33 mouse cellular contexts compared by ENCODE assay signal in the genomic region with DNA sequence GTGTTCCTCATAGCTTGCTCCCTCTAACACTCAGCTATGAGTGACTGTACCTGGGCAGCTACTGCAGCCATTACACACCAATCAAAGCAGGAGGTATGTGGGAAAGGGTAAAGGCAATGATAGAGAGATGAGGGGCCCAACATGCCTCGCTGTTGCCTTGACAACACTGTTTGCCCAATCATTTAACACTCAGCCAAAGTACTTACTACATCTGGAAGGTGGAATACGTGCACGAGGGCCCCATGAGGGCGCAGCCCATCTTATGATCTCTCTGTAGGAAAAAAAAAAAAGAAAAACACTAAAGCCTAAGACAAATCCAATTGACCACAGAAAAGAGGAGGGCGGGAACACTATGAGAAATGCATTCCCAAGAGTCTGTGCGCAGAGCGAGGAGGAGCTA. TPM values are rescaled to one million over a fixed set of nuclear protein-coding genes. Genes with fewer than 3 reads are reported as not detected.
DNase-seq lines count a peak whose midpoint lies in the region; ATAC-seq and TF ChIP-seq lines count a peak whose summit lies in the region.
"Had no signal": no experiment of that assay in that cellular context is flagged by ENCODE, and none has a peak within 500 bp of the region (broad histone marks: within the 10 kb centered on the region; RNA-seq: fewer than 3 reads in every experiment).

No protein-coding gene starts in this region.

- TF ChIP-seq EP300 in lung, postnatal 0 days (IDR thresholded peaks at IDR 0.05), result no peak

- no peaks in the 10 kb centered on the region for H3K9me3 ChIP-seq in lung, embryonic 14.5 days (ENCODE audit: low read depth, low read length)
- no peaks in the 10 kb centered on the region for H3K9me3 ChIP-seq in lung, postnatal 0 days (ENCODE audit: low read length)
- H3K9me3 ChIP-seq in intestine, embryonic 14.5 days (ENCODE audit: control insufficient read depth, low read length), result no peaks in the 10 kb centered on the region
- H3K9me3 ChIP-seq in intestine, postnatal 0 days (ENCODE audit: control insufficient read depth), result no peaks in the 10 kb centered on the region
- no peaks in the 10 kb centered on the region for H3K9me3 ChIP-seq in forebrain, embryonic 12.5 days
- H3K9me3 ChIP-seq: embryonic facial prominence, embryonic 10.5 days; embryonic facial prominence, embryonic 13.5 days; forebrain, embryonic 10.5 days; hindbrain, embryonic 10.5 days had no signal

- no peaks in the 10 kb centered on the region for H3K36me3 ChIP-seq in lung, embryonic 14.5 days (ENCODE audit: insufficient read depth)
- H3K36me3 ChIP-seq in lung, postnatal 0 days (ENCODE audit: insufficient read depth, low read length), result no peaks in the 10 kb centered on the region
- no peaks in the 10 kb centered on the region; the same call in 1 of the 2 replicates for H3K36me3 ChIP-seq in intestine, embryonic 14.5 days (ENCODE audit: control insufficient read depth, insufficient read depth, low read length)
- H3K36me3 ChIP-seq in intestine, postnatal 0 days (ENCODE audit: control insufficient read depth, insufficient read depth), result peaks cover 25% of the 10 kb centered on the region
- no peaks in the 10 kb centered on the region for H3K36me3 ChIP-seq in forebrain, embryonic 12.5 days (replicated peaks)
- H3K36me3 ChIP-seq: embryonic facial prominence, embryonic 10.5 days; embryonic facial prominence, embryonic 13.5 days; forebrain, embryonic 10.5 days; hindbrain, embryonic 10.5 days; hindbrain, embryonic 13.5 days had no signal

- H3K9ac ChIP-seq in lung, embryonic 14.5 days, result no peak overlapping the region
- H3K9ac ChIP-seq in lung, postnatal 0 days (replicated peaks; ENCODE audit: low read depth), result no peak overlapping the region
- no peak overlapping the region for H3K9ac ChIP-seq in intestine, embryonic 14.5 days (ENCODE audit: low read length)
- H3K9ac ChIP-seq in intestine, postnatal 0 days (ENCODE audit: low read depth, low read length), result no peak overlapping the region
- no peak overlapping the region for H3K9ac ChIP-seq in forebrain, embryonic 12.5 days
- H3K9ac ChIP-seq: embryonic facial prominence, embryonic 13.5 days; forebrain, postnatal 0 days; hindbrain, embryonic 13.5 days had no signal

- no peak overlapping the region for H3K4me2 ChIP-seq in lung, embryonic 14.5 days
- H3K4me2 ChIP-seq in lung, postnatal 0 days (replicated peaks; ENCODE audit: low read depth, low read length), result no peak overlapping the region
- no peak overlapping the region for H3K4me2 ChIP-seq in intestine, embryonic 14.5 days (ENCODE audit: low read length)
- no peak overlapping the region for H3K4me2 ChIP-seq in intestine, postnatal 0 days (replicated peaks; ENCODE audit: low read depth)
- H3K4me2 ChIP-seq in forebrain, embryonic 12.5 days, result no peak overlapping the region
- H3K4me2 ChIP-seq: embryonic facial prominence, embryonic 13.5 days; heart, embryonic 11.5 days; hindbrain, embryonic 13.5 days had no signal

- peak; percentile 45; the same call in 1 of the 2 replicates for ATAC-seq in lung, embryonic 14.5 days (ENCODE audit: insufficient read depth)
- peak; percentile 41; the same call in 1 of the 2 replicates for ATAC-seq in lung, postnatal 0 days
- peak; percentile 54 for ATAC-seq in intestine, embryonic 14.5 days (replicated peaks; ENCODE audit: low FRiP score, low TSS enrichment, low read depth)
- peak; percentile 94 for ATAC-seq in intestine, postnatal 0 days
- no peak for ATAC-seq in forebrain, embryonic 12.5 days (ENCODE audit: low FRiP score)
- ATAC-seq: forebrain, embryonic 14.5 days; forebrain, postnatal 0 days; hindbrain, embryonic 16.5 days; Patski had no signal

- no peaks in the 10 kb centered on the region for H3K4me1 ChIP-seq in lung, embryonic 14.5 days (ENCODE audit: insufficient read depth)
- no peaks in the 10 kb centered on the region for H3K4me1 ChIP-seq in lung, postnatal 0 days (ENCODE audit: insufficient read depth, low read depth, low read length)
- no peaks in the 10 kb centered on the region for H3K4me1 ChIP-seq in intestine, embryonic 14.5 days (replicated peaks; ENCODE audit: control insufficient read depth, insufficient read depth, low read length)
- no peaks in the 10 kb centered on the region for H3K4me1 ChIP-seq in intestine, postnatal 0 days (replicated peaks; ENCODE audit: control insufficient read depth, insufficient read depth, low read length)
- no peaks in the 10 kb centered on the region for H3K4me1 ChIP-seq in forebrain, embryonic 12.5 days
- H3K4me1 ChIP-seq: embryonic facial prominence, embryonic 10.5 days; embryonic facial prominence, embryonic 13.5 days; forebrain, embryonic 10.5 days; hindbrain, embryonic 10.5 days; hindbrain, embryonic 13.5 days had no signal

- no peak overlapping the region for H3K4me3 ChIP-seq in lung, embryonic 14.5 days (ENCODE audit: low read depth, low read length)
- H3K4me3 ChIP-seq in lung, postnatal 0 days (ENCODE audit: low read depth, low read length), result no peak overlapping the region
- no peak overlapping the region for H3K4me3 ChIP-seq in intestine, embryonic 14.5 days (ENCODE audit: low read depth, low read length)
- H3K4me3 ChIP-seq in intestine, postnatal 0 days (ENCODE audit: low read depth, low read length), result no peak overlapping the region
- no peak overlapping the region for H3K4me3 ChIP-seq in forebrain, embryonic 12.5 days (replicated peaks)
- H3K4me3 ChIP-seq: embryonic facial prominence, embryonic 10.5 days; embryonic facial prominence, embryonic 13.5 days; erythroblast, embryonic 14.5 days; forebrain, embryonic 10.5 days; gastrocnemius, adult 2 months; hindbrain, embryonic 10.5 days; hindbrain, embryonic 13.5 days had no signal

- no peak overlapping the region for H3K27ac ChIP-seq in lung, embryonic 14.5 days (ENCODE audit: low read depth)
- H3K27ac ChIP-seq in lung, postnatal 0 days (ENCODE audit: low read length), result peak overlapping the region; percentile 32; the same call in 1 of the 2 replicates
- H3K27ac ChIP-seq in intestine, embryonic 14.5 days (ENCODE audit: low read depth), result no peak overlapping the region
- H3K27ac ChIP-seq in intestine, postnatal 0 days (ENCODE audit: low read depth, low read length), result peak overlapping the region; percentile 57; the same call in 1 of the 2 replicates
- no peak overlapping the region for H3K27ac ChIP-seq in forebrain, embryonic 12.5 days
- H3K27ac ChIP-seq: embryonic facial prominence, embryonic 10.5 days; embryonic facial prominence, embryonic 13.5 days; forebrain, embryonic 10.5 days; gastrocnemius, adult 2 months; hindbrain, embryonic 10.5 days; hindbrain, embryonic 13.5 days had no signal

- 58% methylated on average over 7 of the region's 7 CpGs for WGBS in lung, embryonic 14.5 days
- 46% methylated on average over 7 of the region's 7 CpGs for WGBS in lung, postnatal 0 days
- WGBS in intestine, embryonic 14.5 days, result 73% methylated on average over 7 of the region's 7 CpGs
- WGBS in intestine, postnatal 0 days, result 46% methylated on average over 7 of the region's 7 CpGs
- 88% methylated on average over 7 of the region's 7 CpGs for WGBS in forebrain, embryonic 12.5 days

- no peak for TF ChIP-seq CTCF in lung, embryonic 14.5 days (IDR thresholded peaks at IDR 0.05; ENCODE audit: low read depth)
- no peak for TF ChIP-seq CTCF in lung, postnatal 0 days (IDR thresholded peaks at IDR 0.05)
- TF ChIP-seq CTCF in intestine, postnatal 0 days (IDR thresholded peaks at IDR 0.05; ENCODE audit: low read depth), result no peak

- no peaks in the 10 kb centered on the region for H3K27me3 ChIP-seq in lung, embryonic 14.5 days (ENCODE audit: insufficient read depth, low read length)
- H3K27me3 ChIP-seq in lung, postnatal 0 days (replicated peaks; ENCODE audit: insufficient read depth, low read length), result no peaks in the 10 kb centered on the region
- H3K27me3 ChIP-seq in intestine, embryonic 14.5 days (replicated peaks; ENCODE audit: control insufficient read depth, insufficient read depth, low read length), result no peaks in the 10 kb centered on the region
- H3K27me3 ChIP-seq in intestine, postnatal 0 days (replicated peaks; ENCODE audit: control insufficient read depth, insufficient read depth, low read length), result no peaks in the 10 kb centered on the region
- H3K27me3 ChIP-seq in forebrain, embryonic 12.5 days, result no peaks in the 10 kb centered on the region
- H3K27me3 ChIP-seq: embryonic facial prominence, embryonic 13.5 days; hindbrain, embryonic 13.5 days had no signal

- intact Hi-C loops in heart, postnatal 25 days (cut with DNase I), result no loop called here

- peak; percentile 19 for DNase-seq in lung, embryonic 14.5 days
- DNase-seq in lung, postnatal 36 days, result no peak
- peak; percentile 29 for DNase-seq in lung, postnatal 0 days (ENCODE audit: low spot score)
- no peak for DNase-seq in lung, adult 18-20 months
- no peak for DNase-seq in intestine, embryonic 14.5 days (ENCODE audit: low spot score)
- no peak for DNase-seq in heart, postnatal 25 days (ENCODE audit: low spot score)
- DNase-seq: adrenal gland, adult 2 months; adrenal gland, postnatal 14 days; cerebellum, adult 11 months; cerebellum, adult 2 months; cerebellum, postnatal 10 days; cerebellum, postnatal 36 days; embryo, embryonic 11 days; forebrain, postnatal 0 days; gastrocnemius, adult 2 months; gastrocnemius, postnatal 14 days; heart, adult 11 months; heart, postnatal 36 days had no signal

RNA-seq across cellular contexts. Expression of a gene that starts 11.7 kb away (rescaled TPM):
- polyA plus RNA-seq in lung, embryonic 14.5 days (2014; fragmentation: Nextera tagmentation; extraction: Ambion mirVana), result 0.08 and 0.14 TPM in 2 replicates
- 0.11 TPM in 1 of 2 replicates, not detected in the other for polyA plus RNA-seq in lung, postnatal 0 days (2015; fragmentation: Nextera tagmentation; extraction: Ambion mirVana)
- polyA plus RNA-seq in intestine, embryonic 14.5 days (2014; fragmentation: Nextera tagmentation; extraction: Ambion mirVana), result 62.1 and 63.7 TPM in 2 replicates
- polyA plus RNA-seq in intestine, postnatal 0 days (2015; fragmentation: Nextera tagmentation; extraction: Ambion mirVana), result 78.4 and 90.9 TPM in 2 replicates
- total RNA-seq in heart, postnatal 25 days (2021), result not detected
- polyA plus RNA-seq in forebrain, embryonic 12.5 days (2016; fragmentation: Nextera tagmentation; extraction: Ambion mirVana), result 0.05 and 0.17 TPM in 2 replicates
- total RNA-seq: adrenal gland, adult 2 months; gastrocnemius, adult 2 months; gastrocnemius, postnatal 14 days; heart, adult 8-10 months; heart, postnatal 36 days had no signal
- polyA plus RNA-seq: adrenal gland, adult 2 months; embryonic facial prominence, embryonic 13.5 days; erythroblast, embryonic 14.5 days; forebrain, embryonic 10.5 days; heart, embryonic 14.5 days; heart, postnatal 0 days had no signal

RNA-seq across cellular contexts. Expression of a gene that starts 34.4 kb away (rescaled TPM):
- 1.7 and 2.1 TPM in 2 replicates for polyA plus RNA-seq in lung, embryonic 14.5 days (2014; fragmentation: Nextera tagmentation; extraction: Ambion mirVana)
- 1.5 and 1.6 TPM in 2 replicates for polyA plus RNA-seq in lung, postnatal 0 days (2015; fragmentation: Nextera tagmentation; extraction: Ambion mirVana)
- 1.3 and 2.2 TPM in 2 replicates for polyA plus RNA-seq in intestine, embryonic 14.5 days (2014; fragmentation: Nextera tagmentation; extraction: Ambion mirVana)
- polyA plus RNA-seq in intestine, postnatal 0 days (2015; fragmentation: Nextera tagmentation; extraction: Ambion mirVana), result 0.46 and 0.76 TPM in 2 replicates
- 10 to 100 TPM in 1 of 2 experiments, 1 to 10 TPM in 1; 8.3 to 11.5 TPM for total RNA-seq in heart, postnatal 25 days (2021)
- 0.47 and 0.79 TPM in 2 replicates for polyA plus RNA-seq in forebrain, embryonic 12.5 days (2016; fragmentation: Nextera tagmentation; extraction: Ambion mirVana)

RNA-seq across cellular contexts. Expression of a gene that starts 38.2 kb away (rescaled TPM):
- polyA plus RNA-seq in lung, embryonic 14.5 days (2014; fragmentation: Nextera tagmentation; extraction: Ambion mirVana), result 106 and 108 TPM in 2 replicates
- polyA plus RNA-seq in lung, postnatal 0 days (2015; fragmentation: Nextera tagmentation; extraction: Ambion mirVana), result 424 and 464 TPM in 2 replicates
- polyA plus RNA-seq in intestine, embryonic 14.5 days (2014; fragmentation: Nextera tagmentation; extraction: Ambion mirVana), result 152 and 182 TPM in 2 replicates
- polyA plus RNA-seq in intestine, postnatal 0 days (2015; fragmentation: Nextera tagmentation; extraction: Ambion mirVana), result 231 and 241 TPM in 2 replicates
- total RNA-seq in heart, postnatal 25 days (2021), result 10 to 100 TPM; 28.3 to 33.9 TPM
- 121 and 128 TPM in 2 replicates for polyA plus RNA-seq in forebrain, embryonic 12.5 days (2016; fragmentation: Nextera tagmentation; extraction: Ambion mirVana)

RNA-seq across cellular contexts. Expression of a gene that starts 57.6 kb away (rescaled TPM):
- polyA plus RNA-seq in lung, embryonic 14.5 days (2014; fragmentation: Nextera tagmentation; extraction: Ambion mirVana), result 1.5 and 1.9 TPM in 2 replicates
- 1.8 and 2.2 TPM in 2 replicates for polyA plus RNA-seq in lung, postnatal 0 days (2015; fragmentation: Nextera tagmentation; extraction: Ambion mirVana)
- 1.1 and 1.7 TPM in 2 replicates for polyA plus RNA-seq in intestine, embryonic 14.5 days (2014; fragmentation: Nextera tagmentation; extraction: Ambion mirVana)
- polyA plus RNA-seq in intestine, postnatal 0 days (2015; fragmentation: Nextera tagmentation; extraction: Ambion mirVana), result 0.47 and 1.8 TPM in 2 replicates
- 1 to 10 TPM in 1 of 2 experiments, under 1 TPM in 1; 0.62 to 2.0 TPM for total RNA-seq in heart, postnatal 25 days (2021)
- 1.1 and 1.9 TPM in 2 replicates for polyA plus RNA-seq in forebrain, embryonic 12.5 days (2016; fragmentation: Nextera tagmentation; extraction: Ambion mirVana)

RNA-seq across cellular contexts. Expression of a gene that starts 58.2 kb away (rescaled TPM):
- polyA plus RNA-seq in lung, embryonic 14.5 days (2014; fragmentation: Nextera tagmentation; extraction: Ambion mirVana), result 130 and 134 TPM in 2 replicates
- 44.4 and 46.1 TPM in 2 replicates for polyA plus RNA-seq in lung, postnatal 0 days (2015; fragmentation: Nextera tagmentation; extraction: Ambion mirVana)
- 113 TPM in 2 replicates for polyA plus RNA-seq in intestine, embryonic 14.5 days (2014; fragmentation: Nextera tagmentation; extraction: Ambion mirVana)
- polyA plus RNA-seq in intestine, postnatal 0 days (2015; fragmentation: Nextera tagmentation; extraction: Ambion mirVana), result 41.4 and 45.2 TPM in 2 replicates
- 10 to 100 TPM; 57.0 to 63.3 TPM for total RNA-seq in heart, postnatal 25 days (2021)
- polyA plus RNA-seq in forebrain, embryonic 12.5 days (2016; fragmentation: Nextera tagmentation; extraction: Ambion mirVana), result 137 and 146 TPM in 2 replicates

Comparison
In these comparisons a context has a peak if more than half of its experiments do, and no peak if none do; other contexts are left out.
1. DNase-seq: peak in lung, embryonic 14.5 days (single experiment) and lung, postnatal 0 days (single experiment); none in lung, postnatal 36 days (single experiment), lung, adult 18-20 months (0 of 2), intestine, embryonic 14.5 days (single experiment) and heart, postnatal 25 days (single experiment).
2. H3K27ac ChIP-seq: peak in lung, postnatal 0 days (single experiment) and intestine, postnatal 0 days (single experiment); none in lung, embryonic 14.5 days (single experiment), intestine, embryonic 14.5 days (single experiment) and forebrain, embryonic 12.5 days (single experiment).
3. RNA of a gene that starts 11.7 kb away (polyA plus RNA-seq): 78.4 to 90.9 TPM in intestine, postnatal 0 days and 62.1 to 63.7 TPM in intestine, embryonic 14.5 days; 0.05 to 0.17 TPM in forebrain, embryonic 12.5 days, 0.11 TPM in lung, postnatal 0 days and 0.08 to 0.14 TPM in lung, embryonic 14.5 days; every median in the first group is over 10 times any median in the second.